Mouse (Mus musculus): ENCODE measurements around the gene Pcyt2. TPM values are rescaled to one million over a fixed set of nuclear protein-coding genes. Genes with fewer than 3 reads are reported as not detected.

Pcyt2 gene
- polyA plus RNA-seq (2016; fragmentation: Nextera tagmentation; extraction: Ambion mirVana): 151 and 155 TPM in 2 replicates

DNA sequence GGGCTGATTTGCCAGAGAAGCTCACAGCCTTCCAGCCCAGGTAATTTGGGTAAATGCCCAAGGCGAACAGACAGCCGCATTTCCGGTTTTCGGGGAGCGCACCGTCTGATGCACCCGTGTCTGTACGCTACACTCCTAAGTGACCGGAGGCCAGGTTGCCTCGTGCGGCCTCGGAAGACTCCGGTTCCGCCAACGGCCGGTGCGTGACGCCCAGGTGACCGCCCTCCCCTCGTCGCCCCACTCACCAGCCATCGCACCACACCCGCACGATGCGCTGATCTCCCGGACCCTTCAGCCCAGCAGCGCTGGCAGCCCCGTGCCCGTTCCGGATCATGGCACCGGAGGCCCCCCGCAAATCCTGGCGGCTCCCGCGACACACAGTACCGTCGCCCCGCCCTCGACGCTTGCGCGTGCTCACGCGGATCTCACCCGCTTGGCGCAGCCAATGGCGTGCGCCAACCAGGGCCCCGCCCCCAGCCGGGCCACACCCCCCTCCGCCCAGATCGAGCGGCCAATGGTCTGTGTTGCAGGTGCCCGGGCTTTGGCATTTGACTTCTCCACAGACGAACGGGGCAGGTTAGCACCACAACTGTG, at the start of gene Pcyt2:
TSS of gene Pcyt2 (minus strand) at position 418 of the 594 bp plus-strand sequence.
- peak within 1 kb of the TSS; percentile 72 for H3K4me3 ChIP-seq
- H3K4me2 ChIP-seq (replicated peaks): peak within 1 kb of the TSS; percentile 85
- under 1% methylated on average over 56 of the region's 56 CpGs for WGBS
- no peaks in the 10 kb centered on the region for H3K9me3 ChIP-seq
- peak within 1 kb of the TSS; percentile 46; the same call in 1 of the 2 replicates for H3K27ac ChIP-seq
- H3K4me1 ChIP-seq: peaks cover 16% of the 10 kb centered on the region
- H3K27me3 ChIP-seq (replicated peaks): no peaks in the 10 kb centered on the region
- peak; percentile 92 for ATAC-seq (ENCODE audit: low FRiP score, low read depth)
- peaks cover 69% of the 10 kb centered on the region for H3K36me3 ChIP-seq
- H3K9ac ChIP-seq: peak within 1 kb of the TSS; percentile 78

DNA sequence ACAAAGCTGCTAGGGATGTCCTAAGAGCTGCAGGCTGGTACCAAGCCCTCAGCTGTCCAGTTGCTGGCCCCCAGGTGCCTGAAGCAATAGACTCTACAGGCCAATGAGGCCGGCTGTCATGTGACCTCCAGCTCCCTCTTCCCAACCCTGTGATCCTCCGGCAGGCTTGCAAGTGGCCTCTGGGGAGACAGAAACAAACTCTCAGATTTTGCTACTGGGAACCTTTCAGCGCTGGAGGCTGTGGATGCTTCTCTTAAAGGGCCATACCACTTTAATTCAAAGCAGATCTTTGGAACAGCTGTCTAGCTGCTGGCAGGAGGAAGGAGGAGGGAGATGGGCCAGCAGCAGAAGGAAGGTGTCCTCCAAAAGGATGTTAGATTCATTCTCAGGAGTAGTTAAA, 48.9 kb upstream of the Pcyt2 start:
- Histone ChIP-seq H3K4me2 (replicated peaks) (no peak overlapping the region), H3K36me3 (no peaks in the 10 kb centered on the region), H3K27me3 (replicated peaks) (peaks cover 23% of the 10 kb centered on the region), H3K27ac (no peak overlapping the region), H3K4me1 (0 out of 2 replicates have a peak, but pooled peaks cover 2% of the 10 kb centered on the region), H3K9ac (no peak overlapping the region), H3K4me3 (no peak overlapping the region), H3K9me3 (no peaks in the 10 kb centered on the region)
- no peak for ATAC-seq (ENCODE audit: low FRiP score, low read depth)
- WGBS: 4% methylated on average over 3 of the region's 3 CpGs

DNA sequence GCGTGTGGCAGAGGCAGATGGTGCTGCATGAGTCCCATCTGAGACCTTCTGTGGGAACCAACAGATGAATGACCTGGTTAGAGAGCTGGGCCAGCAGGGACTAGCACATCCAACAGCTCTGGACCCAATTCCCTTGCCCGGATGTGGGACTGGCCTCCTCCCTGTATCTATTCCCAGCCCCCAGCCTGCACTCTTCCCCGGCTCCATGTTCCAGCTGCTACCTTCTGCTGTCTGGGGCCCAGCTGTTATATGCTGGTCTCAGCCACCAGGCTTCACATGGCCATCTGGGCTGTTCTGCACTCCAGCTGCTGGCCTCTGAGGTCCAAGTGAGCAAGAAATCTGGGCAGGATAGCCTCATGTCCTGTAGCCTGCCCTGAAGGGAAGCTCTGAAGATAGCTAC, 47.7 kb upstream of the Pcyt2 start:
- ATAC-seq (ENCODE audit: low FRiP score, low read depth): no peak
- H3K27ac ChIP-seq: no peak overlapping the region
- H3K4me3 ChIP-seq: no peak overlapping the region
- H3K36me3 ChIP-seq: no peaks in the 10 kb centered on the region
- H3K4me1 ChIP-seq: peaks cover 13% of the 10 kb centered on the region
- peaks cover 35% of the 10 kb centered on the region for H3K27me3 ChIP-seq (replicated peaks)
- H3K4me2 ChIP-seq (replicated peaks): no peak overlapping the region
- 73% methylated on average over 3 of the region's 3 CpGs for WGBS
- no peaks in the 10 kb centered on the region for H3K9me3 ChIP-seq
- H3K9ac ChIP-seq: no peak overlapping the region

DNA sequence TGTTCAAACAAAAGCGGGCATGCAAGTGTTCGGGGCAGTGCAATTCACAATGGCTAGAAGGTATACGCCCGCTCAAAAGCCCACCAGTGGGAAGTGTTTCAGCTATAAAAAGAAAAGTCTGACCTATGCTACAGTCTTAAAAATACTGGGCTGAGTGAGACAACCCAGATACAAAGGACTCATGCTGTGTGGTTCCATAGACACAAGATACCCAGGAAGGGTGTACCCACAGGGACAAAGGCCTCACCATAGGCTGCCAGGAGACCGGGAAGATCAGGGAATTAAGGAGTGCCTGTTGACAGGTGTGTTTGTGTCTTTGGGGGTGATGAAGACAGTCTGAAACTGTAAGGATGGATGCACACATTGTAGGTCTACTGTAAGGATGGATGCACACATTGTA, 46.0 kb upstream of the Pcyt2 start:
- Histone ChIP-seq H3K27me3 (replicated peaks) (peaks cover 52% of the 10 kb centered on the region), H3K4me3 (no peak overlapping the region), H3K27ac (no peak overlapping the region), H3K36me3 (no peaks in the 10 kb centered on the region), H3K4me1 (peaks cover 26% of the 10 kb centered on the region), H3K9me3 (no peaks in the 10 kb centered on the region), H3K4me2 (replicated peaks) (no peak overlapping the region), H3K9ac (no peak overlapping the region)
- no peak for ATAC-seq (ENCODE audit: low FRiP score, low read depth)
- 68% methylated on average over 5 of the region's 5 CpGs for WGBS

DNA sequence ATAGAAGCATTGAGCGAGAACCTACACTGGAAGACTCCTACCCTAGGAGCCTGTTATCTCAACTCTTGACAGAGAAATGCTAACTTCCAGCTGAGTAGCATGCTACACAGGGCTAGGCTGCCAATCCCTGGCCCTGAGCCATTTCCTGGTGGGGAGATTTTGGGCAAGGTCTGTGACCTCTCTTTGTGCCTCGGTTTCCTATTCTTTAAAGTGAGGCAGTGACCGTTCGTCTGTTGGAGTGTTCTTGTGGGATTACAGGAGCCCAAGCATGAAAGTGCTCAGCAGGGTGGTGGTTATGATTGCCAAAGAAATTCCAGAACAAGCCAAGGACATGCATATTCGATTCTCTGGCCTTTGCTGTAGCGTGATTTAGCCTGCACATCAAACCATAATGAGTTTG, 45.0 kb upstream of the Pcyt2 start:
- WGBS: 73% methylated on average over 6 of the region's 6 CpGs
- no peaks in the 10 kb centered on the region for H3K36me3 ChIP-seq
- no peak overlapping the region for H3K27ac ChIP-seq
- no peak overlapping the region for H3K4me3 ChIP-seq
- H3K9ac ChIP-seq: no peak overlapping the region
- H3K27me3 ChIP-seq (replicated peaks): peaks cover 60% of the 10 kb centered on the region
- no peak for ATAC-seq (ENCODE audit: low FRiP score, low read depth)
- H3K9me3 ChIP-seq: no peaks in the 10 kb centered on the region
- H3K4me2 ChIP-seq (replicated peaks): no peak overlapping the region
- H3K4me1 ChIP-seq: peaks cover 26% of the 10 kb centered on the region

DNA sequence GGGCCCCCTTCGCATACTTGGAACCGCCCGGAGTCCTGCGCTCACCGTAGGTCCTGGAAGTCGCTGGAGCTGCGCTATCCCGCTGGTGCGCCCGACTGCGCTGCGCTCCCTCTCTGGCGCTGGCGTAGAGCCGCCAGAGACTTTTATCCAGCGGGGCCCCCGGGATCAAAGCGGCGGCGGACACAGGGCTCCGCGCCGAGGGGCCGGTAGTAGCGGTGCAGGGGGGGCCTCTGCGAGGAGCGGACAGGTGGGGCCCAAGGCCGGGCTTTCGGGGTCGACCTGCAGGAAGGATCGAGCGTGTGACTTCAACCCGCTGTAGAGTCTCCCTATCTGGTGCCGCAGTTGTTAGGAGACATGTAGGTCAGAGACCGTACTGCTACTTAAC, 43.3 kb upstream of the Pcyt2 start, which contains the start of gene Notum:
TSS of gene Notum (minus strand) at position 100 of the 385 bp plus-strand sequence.
- peaks cover 64% of the 10 kb centered on the region for H3K27me3 ChIP-seq (replicated peaks)
- no peaks in the 10 kb centered on the region for H3K9me3 ChIP-seq
- no peak for ATAC-seq (ENCODE audit: low FRiP score, low read depth)
- no peak within 1 kb of the TSS for H3K27ac ChIP-seq
- H3K4me2 ChIP-seq (replicated peaks): peak within 1 kb of the TSS; percentile 68
- WGBS: 1% methylated on average over 35 of the region's 35 CpGs
- peaks cover 26% of the 10 kb centered on the region for H3K4me1 ChIP-seq
- H3K36me3 ChIP-seq: no peaks in the 10 kb centered on the region
- peak within 1 kb of the TSS; percentile 47 for H3K9ac ChIP-seq
- H3K4me3 ChIP-seq: peak within 1 kb of the TSS; percentile 37

DNA sequence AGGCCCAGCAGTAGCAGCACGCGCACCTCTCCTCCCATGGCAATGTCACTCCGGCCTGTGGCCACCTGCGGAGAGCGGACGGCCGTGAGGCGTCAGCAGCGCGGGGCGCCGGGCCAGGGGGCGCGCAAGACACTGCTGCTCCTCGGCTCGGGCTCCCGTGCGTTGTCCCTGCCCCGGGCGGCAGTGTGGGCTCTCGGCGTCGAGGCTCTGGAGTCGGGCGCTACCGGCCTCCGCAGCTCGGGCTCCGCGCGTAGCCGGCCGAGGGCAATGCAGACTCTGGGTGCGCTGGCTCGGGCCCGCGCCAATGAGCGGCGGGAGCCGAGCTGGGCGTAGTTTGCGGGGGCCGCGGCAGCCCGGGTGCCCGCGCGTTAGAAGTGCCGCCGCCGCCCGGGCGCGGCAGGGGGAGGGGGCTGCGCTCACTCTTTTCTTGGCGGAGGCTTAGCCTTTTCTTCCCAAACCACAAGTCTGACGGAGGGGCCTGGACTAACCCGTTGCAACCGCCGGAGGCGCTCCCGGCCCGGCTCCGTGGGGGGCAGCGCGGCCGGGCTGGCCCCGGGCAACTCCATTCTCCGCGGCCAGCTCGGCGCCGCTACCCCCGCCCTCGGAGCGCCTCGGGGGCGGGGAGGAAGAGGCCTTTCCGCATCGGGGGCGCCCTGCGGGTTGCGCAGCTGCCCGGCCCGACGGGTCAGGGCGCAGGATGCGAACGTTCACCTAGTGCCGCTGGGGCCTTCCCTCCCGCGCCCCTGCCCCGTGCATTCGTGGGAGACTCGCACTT, 42.8 kb upstream of the Pcyt2 start:
- Histone ChIP-seq H3K27ac (no peak overlapping the region), H3K4me2 (replicated peaks) (peak overlapping the region; percentile 68)
- peak; percentile 69 for ATAC-seq (ENCODE audit: low FRiP score, low read depth)

DNA sequence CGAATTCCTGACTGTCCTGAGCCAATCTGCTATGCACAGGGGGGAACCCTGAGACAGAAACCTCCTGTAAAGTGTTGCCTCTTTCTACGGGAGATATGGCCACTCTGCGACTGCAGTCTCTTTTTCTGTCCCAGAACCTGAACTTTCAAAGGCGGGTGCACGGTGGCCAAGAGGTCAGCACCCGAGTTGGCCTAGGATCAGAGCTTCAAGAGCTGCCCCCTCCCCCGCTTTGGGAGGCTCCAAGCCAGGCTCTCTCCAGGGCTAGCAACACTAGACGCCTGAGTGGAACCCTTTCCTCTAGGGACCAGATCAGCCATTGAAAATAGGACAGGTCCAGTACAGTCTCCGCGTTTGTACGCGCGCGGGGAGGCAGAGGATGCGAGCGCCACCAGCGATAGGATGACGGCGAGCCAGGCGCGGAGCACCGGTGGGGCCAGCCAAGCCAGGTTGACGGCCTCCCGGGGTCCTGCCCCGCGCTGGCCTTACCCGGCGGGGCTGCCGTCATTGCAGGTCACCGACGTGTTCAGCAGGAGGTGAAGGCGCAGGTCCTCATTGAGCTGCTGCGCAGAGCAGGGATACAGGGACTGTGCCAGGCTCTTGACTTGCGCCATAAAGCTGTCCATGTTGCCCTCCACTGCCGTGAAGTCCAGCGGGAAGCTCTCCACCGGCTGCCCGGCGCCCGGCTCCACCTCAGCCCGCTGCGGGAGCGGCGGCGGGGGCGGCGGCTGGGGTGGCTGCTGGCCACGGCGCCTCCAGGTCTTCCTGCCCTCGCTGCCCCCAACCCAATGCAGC, 42.0 kb upstream of the Pcyt2 start:
- under 1% methylated on average over 50 of the region's 50 CpGs for WGBS
- peak overlapping the region; percentile 68 for H3K4me2 ChIP-seq (replicated peaks)
- H3K27me3 ChIP-seq (replicated peaks): peaks cover 59% of the 10 kb centered on the region
- no peaks in the 10 kb centered on the region for H3K9me3 ChIP-seq
- H3K36me3 ChIP-seq: no peaks in the 10 kb centered on the region
- H3K4me1 ChIP-seq: peaks cover 23% of the 10 kb centered on the region
- H3K4me3 ChIP-seq: peak overlapping the region; percentile 37
- no peak overlapping the region for H3K27ac ChIP-seq
- H3K9ac ChIP-seq: 0 out of 2 replicates have a peak overlapping the region, but pooled peaks have one; percentile 38
- no peak for ATAC-seq (ENCODE audit: low FRiP score, low read depth)

More for the DNA sequence above, 42.8 kb upstream of the Pcyt2 start:
- peaks cover 26% of the 10 kb centered on the region for H3K4me1 ChIP-seq
- peak overlapping the region; percentile 37 for H3K4me3 ChIP-seq
- H3K9ac ChIP-seq: peak overlapping the region; percentile 47; the same call in 1 of the 2 replicates
- no peaks in the 10 kb centered on the region for H3K36me3 ChIP-seq
- under 1% methylated on average over 93 of the region's 95 CpGs for WGBS
- H3K27me3 ChIP-seq (replicated peaks): peaks cover 63% of the 10 kb centered on the region
- H3K9me3 ChIP-seq: no peaks in the 10 kb centered on the region

DNA sequence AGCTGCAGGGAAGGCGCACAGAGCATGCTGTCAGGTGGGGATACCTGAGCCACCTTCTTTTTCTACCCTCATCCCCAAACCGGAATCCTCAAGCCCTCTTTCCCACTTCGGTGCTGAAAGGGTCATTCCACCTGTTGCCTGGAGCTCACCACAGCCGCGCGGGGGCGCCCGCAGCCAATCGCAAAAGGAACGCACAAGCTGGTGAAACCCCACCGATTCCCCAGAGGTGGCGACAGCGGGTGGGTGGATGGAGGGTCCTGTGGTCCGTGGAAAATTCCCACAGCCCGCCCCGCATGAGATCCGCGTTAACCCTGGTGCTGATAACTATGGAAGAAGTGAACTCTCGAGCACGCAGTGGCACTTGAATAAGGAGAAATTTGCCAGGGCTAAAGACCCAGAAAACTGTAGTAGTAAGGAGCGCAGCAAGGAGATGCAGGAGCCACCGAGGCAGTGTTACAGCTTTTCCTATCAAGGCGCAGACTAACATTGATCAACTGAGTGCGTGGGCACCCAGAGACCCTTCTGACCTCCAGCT, 41.2 kb upstream of the Pcyt2 start:
- H3K4me2 ChIP-seq (replicated peaks): peak overlapping the region; percentile 68
- 3% methylated on average over 24 of the region's 24 CpGs for WGBS
- no peak overlapping the region for H3K27ac ChIP-seq
- no peak for ATAC-seq (ENCODE audit: low FRiP score, low read depth)
- H3K9me3 ChIP-seq: no peaks in the 10 kb centered on the region
- H3K9ac ChIP-seq: no peak overlapping the region
- H3K27me3 ChIP-seq (replicated peaks): peaks cover 58% of the 10 kb centered on the region
- no peaks in the 10 kb centered on the region for H3K36me3 ChIP-seq
- H3K4me1 ChIP-seq: peaks cover 23% of the 10 kb centered on the region
- H3K4me3 ChIP-seq: no peak overlapping the region

DNA sequence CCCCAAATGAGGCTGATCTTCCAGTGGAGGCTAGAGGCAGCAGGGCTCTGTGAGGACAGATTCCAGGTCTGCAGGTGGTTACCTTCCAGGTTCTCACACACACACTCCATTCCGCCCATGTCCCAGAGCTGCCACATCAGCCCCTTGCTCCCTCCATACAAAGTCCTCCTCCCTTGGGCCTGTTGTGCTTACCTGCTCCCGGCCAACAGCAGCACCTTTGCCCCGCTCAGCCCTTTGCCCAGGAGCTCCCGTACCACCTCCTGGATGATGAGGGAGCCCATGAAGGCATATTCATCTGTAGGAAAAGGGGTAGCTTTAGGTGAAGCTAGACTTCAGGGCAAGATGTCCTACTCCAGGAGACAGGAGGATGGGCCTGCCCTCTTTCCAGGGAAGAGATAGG, 39.6 kb upstream of the Pcyt2 start:
- Histone ChIP-seq H3K4me1 (peaks cover 23% of the 10 kb centered on the region), H3K9me3 (no peaks in the 10 kb centered on the region), H3K4me2 (replicated peaks) (no peak overlapping the region), H3K27me3 (replicated peaks) (peaks cover 49% of the 10 kb centered on the region), H3K27ac (no peak overlapping the region), H3K9ac (no peak overlapping the region), H3K36me3 (no peaks in the 10 kb centered on the region), H3K4me3 (no peak overlapping the region)
- no peak for ATAC-seq (ENCODE audit: low FRiP score, low read depth)
- 88% methylated on average over 4 of the region's 4 CpGs for WGBS

DNA sequence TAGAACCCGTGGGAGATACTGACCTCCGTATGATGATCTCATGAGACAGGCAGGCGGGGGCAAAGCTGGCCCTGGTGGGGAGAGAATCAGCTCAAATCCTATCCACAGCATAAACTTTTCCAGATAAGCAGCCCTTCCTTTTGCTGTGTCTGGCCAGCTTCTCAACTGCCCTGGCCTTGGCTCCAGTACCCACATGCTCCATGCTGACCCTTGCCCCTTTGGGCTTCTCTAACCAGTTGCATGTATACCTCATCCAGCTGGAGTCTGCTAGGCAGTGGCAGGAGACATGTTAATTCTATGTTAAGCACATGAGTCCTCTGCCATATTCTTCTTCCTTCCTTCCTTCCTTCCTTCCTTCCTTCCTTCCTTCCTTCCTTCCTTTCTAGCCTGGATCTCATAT, 37.0 kb upstream of the Pcyt2 start:
- H3K4me3 ChIP-seq: no peak overlapping the region
- H3K27me3 ChIP-seq (replicated peaks): peaks cover 23% of the 10 kb centered on the region
- H3K9ac ChIP-seq: no peak overlapping the region
- ATAC-seq (ENCODE audit: low FRiP score, low read depth): no peak
- peaks cover 6% of the 10 kb centered on the region for H3K4me1 ChIP-seq
- no peaks in the 10 kb centered on the region for H3K9me3 ChIP-seq
- no peaks in the 10 kb centered on the region for H3K36me3 ChIP-seq
- 89% methylated on average over 3 of the region's 3 CpGs for WGBS
- H3K27ac ChIP-seq: no peak overlapping the region
- no peak overlapping the region for H3K4me2 ChIP-seq (replicated peaks)

DNA sequence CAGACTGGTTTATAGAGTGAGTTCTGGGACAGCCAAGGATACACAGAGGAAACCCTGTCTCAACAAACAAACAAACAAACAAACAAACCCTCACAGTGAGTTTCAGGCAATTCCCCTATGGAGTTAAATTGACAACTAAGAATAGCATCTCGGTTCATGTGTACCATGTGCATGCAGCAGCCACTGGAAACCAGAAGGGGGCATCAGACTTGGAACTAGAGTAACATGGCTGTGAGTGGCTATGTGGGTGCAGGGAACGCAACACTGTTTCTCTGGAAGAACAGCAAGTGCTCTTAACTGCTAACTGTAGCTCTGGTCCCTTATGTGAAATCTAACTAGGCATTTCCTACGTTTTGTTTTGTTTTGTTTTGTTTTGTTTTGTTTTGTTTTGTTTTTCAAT, 34.1 kb upstream of the Pcyt2 start:
- no peak overlapping the region for H3K4me2 ChIP-seq (replicated peaks)
- peaks cover 5% of the 10 kb centered on the region; the same call in 1 of the 2 replicates for H3K27me3 ChIP-seq (replicated peaks)
- H3K36me3 ChIP-seq: no peaks in the 10 kb centered on the region
- 83% methylated on average over 3 of the region's 3 CpGs for WGBS
- no peaks in the 10 kb centered on the region for H3K9me3 ChIP-seq
- peaks cover 14% of the 10 kb centered on the region for H3K4me1 ChIP-seq
- H3K4me3 ChIP-seq: no peak overlapping the region
- no peak for ATAC-seq (ENCODE audit: low FRiP score, low read depth)
- H3K27ac ChIP-seq: no peak overlapping the region
- H3K9ac ChIP-seq: no peak overlapping the region

All from neural tube, embryonic 12.5 days (tissue).